Comparison of ENCODE assay signal across 8 mouse cellular contexts in the genomic region with DNA sequence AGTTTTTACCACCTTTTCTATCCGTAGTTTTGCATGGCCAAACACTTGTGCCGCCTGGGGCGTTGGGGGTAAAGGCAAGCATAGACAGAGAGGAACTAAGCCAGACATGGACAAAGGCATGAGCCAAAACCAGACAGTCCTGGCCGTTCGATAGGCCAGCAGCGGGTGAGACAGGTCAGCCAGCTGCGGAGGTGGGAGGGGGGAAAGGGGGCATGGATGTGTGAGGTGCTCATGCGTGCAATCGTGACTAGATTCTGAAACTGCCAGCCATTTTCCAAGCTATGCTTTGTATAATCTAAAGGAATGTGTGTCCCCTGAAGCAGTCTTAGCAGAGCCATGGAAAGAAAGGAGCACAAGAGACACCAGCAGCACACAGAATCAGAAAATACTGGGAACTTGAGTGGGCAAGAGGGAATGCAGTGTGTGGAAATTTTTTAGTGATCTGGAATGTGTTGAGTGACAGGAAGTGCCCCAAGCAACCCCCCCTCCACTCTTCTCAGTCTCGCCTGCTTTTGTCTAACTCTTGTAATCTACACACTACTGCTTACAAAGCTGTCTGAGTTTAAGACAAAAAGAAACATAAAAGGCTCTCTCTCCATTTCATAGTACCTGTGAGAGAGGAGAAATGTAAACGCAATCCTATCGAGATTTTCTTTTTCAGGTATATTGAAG.
A peak's percentile ranks its signal among the peaks of the same experiment; 100 is the strongest.
DNase-seq lines count a peak whose midpoint lies in the region; ATAC-seq and TF ChIP-seq lines count a peak whose summit lies in the region.

No protein-coding gene starts in this region.

- H3K4me1 ChIP-seq in embryonic fibroblast, embryonic 13.5 days (ENCODE audit: control insufficient read depth, insufficient read depth, low read length): no peaks in the 10 kb centered on the region; the same call in 1 of the 2 replicates
- peaks cover 8% of the 10 kb centered on the region for H3K4me1 ChIP-seq in heart, embryonic 11.5 days (ENCODE audit: control insufficient read depth, insufficient read depth, low read length)
- peaks cover 7% of the 10 kb centered on the region; the same call in 1 of the 2 replicates for H3K4me1 ChIP-seq in kidney, embryonic 14.5 days (ENCODE audit: control insufficient read depth, insufficient read depth, low read length)
- peaks cover 22% of the 10 kb centered on the region for H3K4me1 ChIP-seq in liver, embryonic 13.5 days (replicated peaks)
- no peaks in the 10 kb centered on the region for H3K4me1 ChIP-seq in stomach, postnatal 0 days (replicated peaks; ENCODE audit: control insufficient read depth, insufficient read depth)

- no peaks in the 10 kb centered on the region for H3K27me3 ChIP-seq in heart, embryonic 11.5 days (ENCODE audit: control insufficient read depth, insufficient read depth, low read length)
- no peaks in the 10 kb centered on the region for H3K27me3 ChIP-seq in kidney, embryonic 14.5 days (ENCODE audit: control insufficient read depth, insufficient read depth, low read length)
- H3K27me3 ChIP-seq in liver, embryonic 13.5 days: no peaks in the 10 kb centered on the region
- H3K27me3 ChIP-seq in stomach, postnatal 0 days (ENCODE audit: control insufficient read depth, insufficient read depth, low read length): no peaks in the 10 kb centered on the region

- no peaks in the 10 kb centered on the region for H3K36me3 ChIP-seq in heart, embryonic 11.5 days (ENCODE audit: control insufficient read depth, insufficient read depth, low read length)
- H3K36me3 ChIP-seq in kidney, embryonic 14.5 days (ENCODE audit: control insufficient read depth, insufficient read depth, low read length): no peaks in the 10 kb centered on the region
- no peaks in the 10 kb centered on the region for H3K36me3 ChIP-seq in liver, embryonic 13.5 days
- H3K36me3 ChIP-seq in stomach, postnatal 0 days (ENCODE audit: control insufficient read depth, insufficient read depth, low read length): no peaks in the 10 kb centered on the region

- peak overlapping the region; percentile 95 for H3K27ac ChIP-seq in embryonic fibroblast, embryonic 13.5 days (ENCODE audit: insufficient read depth, low read length)
- peak overlapping the region; percentile 99 for H3K27ac ChIP-seq in heart, embryonic 11.5 days (ENCODE audit: low read depth, low read length)
- peak overlapping the region; percentile 95 for H3K27ac ChIP-seq in kidney, embryonic 14.5 days (ENCODE audit: low read depth, low read length)
- H3K27ac ChIP-seq in liver, embryonic 13.5 days: peak overlapping the region; percentile 77
- peak overlapping the region; percentile 50 for H3K27ac ChIP-seq in stomach, postnatal 0 days (replicated peaks)

- peak overlapping the region; percentile 84 for H3K9ac ChIP-seq in heart, embryonic 11.5 days (ENCODE audit: low read depth, low read length)
- H3K9ac ChIP-seq in kidney, embryonic 14.5 days (ENCODE audit: low read depth, low read length): peak overlapping the region; percentile 76
- H3K9ac ChIP-seq in liver, embryonic 13.5 days: peak overlapping the region; percentile 71
- peak overlapping the region; percentile 47 for H3K9ac ChIP-seq in stomach, postnatal 0 days (ENCODE audit: low read length)

- TF ChIP-seq POLR2A in embryonic fibroblast, embryonic 13.5 days (IDR thresholded peaks at IDR 0.05; ENCODE audit: low read depth, low read length): peak; percentile 57

- TF ChIP-seq EP300 in stomach, postnatal 0 days (optimal IDR thresholded peaks at IDR 0.05): no peak

- DNase-seq in A20 (ENCODE audit: low read depth, low spot score): peak; percentile 94
- peak; percentile 70 to 76 for DNase-seq in adrenal gland, postnatal 36 days
- DNase-seq in liver, embryonic 13.5 days: peak; percentile 11
- peak; percentile 45 to 50 for DNase-seq in natural killer cell, adult 2 months (ENCODE audit: low spot score in 2 of 2)
- peak; percentile 64 for DNase-seq in stomach, postnatal 0 days (ENCODE audit: low spot score)

- whole genome bisulfite sequencing in heart, embryonic 11.5 days (ENCODE audit: insufficient replicate concordance): 8% methylated on average over 12 of the region's 12 CpGs
- 4% methylated on average over 12 of the region's 12 CpGs for WGBS in kidney, embryonic 14.5 days
- 20% methylated on average over 12 of the region's 12 CpGs for WGBS in liver, embryonic 13.5 days (ENCODE audit: insufficient replicate concordance)
- 2% methylated on average over 12 of the region's 12 CpGs for WGBS in stomach, postnatal 0 days

- peak overlapping the region; percentile 62 for H3K4me2 ChIP-seq in heart, embryonic 11.5 days
- H3K4me2 ChIP-seq in kidney, embryonic 14.5 days (replicated peaks; ENCODE audit: low read depth, low read length): peak overlapping the region; percentile 64
- peak overlapping the region; percentile 69 for H3K4me2 ChIP-seq in liver, embryonic 13.5 days
- H3K4me2 ChIP-seq in stomach, postnatal 0 days (replicated peaks; ENCODE audit: low read depth): peak overlapping the region; percentile 70

- TF ChIP-seq CTCF in embryonic fibroblast, embryonic 13.5 days (IDR thresholded peaks at IDR 0.05; ENCODE audit: borderline replicate concordance, insufficient read depth, low read length): no peak
- no peak for TF ChIP-seq CTCF in stomach, postnatal 0 days (IDR thresholded peaks at IDR 0.05; ENCODE audit: low read depth)

- peak overlapping the region; percentile 70 for H3K4me3 ChIP-seq in embryonic fibroblast, embryonic 13.5 days (ENCODE audit: insufficient read depth, low read length)
- peak overlapping the region; percentile 46 for H3K4me3 ChIP-seq in heart, embryonic 11.5 days (ENCODE audit: low read depth, low read length)
- peak overlapping the region; percentile 60 for H3K4me3 ChIP-seq in kidney, embryonic 14.5 days (ENCODE audit: low read length)
- peak overlapping the region; percentile 59 for H3K4me3 ChIP-seq in liver, embryonic 13.5 days (replicated peaks)
- H3K4me3 ChIP-seq in stomach, postnatal 0 days (ENCODE audit: low read depth, low read length): peak overlapping the region; percentile 40

- ATAC-seq in heart, embryonic 11.5 days (replicated peaks; ENCODE audit: insufficient number of reproducible peaks, low FRiP score, low TSS enrichment): peak; percentile 80
- peak; percentile 90 for ATAC-seq in kidney, embryonic 14.5 days (ENCODE audit: low FRiP score, low TSS enrichment)
- ATAC-seq in liver, embryonic 13.5 days (ENCODE audit: low read depth): peak; percentile 76
- peak; percentile 69 for ATAC-seq in stomach, postnatal 0 days (ENCODE audit: low FRiP score, low TSS enrichment)

- no peaks in the 10 kb centered on the region for H3K9me3 ChIP-seq in heart, embryonic 11.5 days (replicated peaks; ENCODE audit: control insufficient read depth, low read length)
- H3K9me3 ChIP-seq in kidney, embryonic 14.5 days (ENCODE audit: control insufficient read depth, low read length): no peaks in the 10 kb centered on the region
- H3K9me3 ChIP-seq in liver, embryonic 13.5 days (replicated peaks): no peaks in the 10 kb centered on the region
- no peaks in the 10 kb centered on the region for H3K9me3 ChIP-seq in stomach, postnatal 0 days (ENCODE audit: control insufficient read depth, low read length)

Comparison
In these comparisons a context has a peak if more than half of its experiments do, and no peak if none do; other contexts are left out.
1. Peak in every context shown above with its lines: DNase-seq, ATAC-seq, H3K4me3 ChIP-seq and H3K27ac ChIP-seq.
2. DNase-seq: peak in every context shown above with its lines; median percentile 94 in A20; 73 in adrenal gland, postnatal 36 days; 64 in stomach, postnatal 0 days; 48 in natural killer cell, adult 2 months; 11 in liver, embryonic 13.5 days.